Mouse (Mus musculus): ENCODE data around the gene Vmn1r9. TPM values are rescaled to one million over a fixed set of nuclear protein-coding genes. Genes with fewer than 3 reads are reported as not detected.
"Not testable (repeated sequence)": the region's sequence is repeated elsewhere in the genome, so short reads cannot be mapped to it uniquely, and the experiment has no call there.

Gene Vmn1r9
- not detected in 2 replicates for polyA plus RNA-seq (2015; fragmentation: Nextera tagmentation; extraction: Ambion mirVana)

DNA sequence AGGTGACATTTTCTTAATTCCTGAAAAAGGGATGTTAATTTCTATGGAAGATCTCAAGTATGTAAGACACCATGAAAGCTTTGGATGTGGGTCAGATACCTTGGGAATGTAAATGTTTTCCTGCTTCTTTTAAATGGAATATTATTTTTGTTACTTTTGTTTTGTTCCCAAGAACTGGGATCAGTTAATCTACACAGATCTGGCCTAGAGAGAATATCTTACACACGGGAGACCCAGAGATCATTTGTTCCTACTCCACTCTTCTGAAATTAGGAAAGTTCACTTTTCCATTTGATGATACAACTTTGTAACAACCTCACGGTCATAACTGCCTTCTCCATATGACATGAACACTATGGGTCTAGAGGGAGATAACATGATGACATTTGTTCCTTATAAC, at the start of gene Vmn1r9:
Gene Vmn1r9, plus strand, starts transcription at position 301 of the 400 bp plus-strand sequence.
- no peaks in the 10 kb centered on the region for H3K4me1 ChIP-seq (replicated peaks)
- H3K9ac ChIP-seq = no peak within 1 kb of the TSS
- no peak for ATAC-seq (ENCODE audit: low FRiP score)
- no peaks in the 10 kb centered on the region for H3K27me3 ChIP-seq
- no peaks in the 10 kb centered on the region for H3K9me3 ChIP-seq
- no peak within 1 kb of the TSS for H3K4me3 ChIP-seq
- H3K36me3 ChIP-seq = no peaks in the 10 kb centered on the region
- H3K27ac ChIP-seq = no peak within 1 kb of the TSS
- 91% methylated on average over 2 of the region's 2 CpGs for WGBS
- H3K4me2 ChIP-seq = no peak within 1 kb of the TSS

DNA sequence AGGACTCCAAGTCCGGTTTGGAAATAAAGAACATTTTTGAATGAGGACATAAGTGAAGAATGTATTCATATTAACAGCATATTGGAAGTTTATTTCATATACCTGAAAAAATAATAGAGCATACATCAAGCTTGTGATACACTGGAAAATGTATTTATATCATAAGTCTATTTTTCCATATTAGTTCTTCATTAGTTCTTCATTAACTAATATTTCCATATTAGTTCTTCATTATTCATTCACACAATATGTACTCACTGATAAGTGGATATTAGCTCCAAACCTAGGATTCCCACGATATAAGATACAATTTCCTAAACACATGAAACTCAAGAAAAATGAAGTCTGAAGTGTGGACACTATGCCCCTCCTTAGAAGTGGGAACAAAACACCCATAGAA, 41.4 kb upstream of the Vmn1r9 start, which contains the start of gene Vmn1r7:
Gene Vmn1r7, minus strand, starts transcription at position 101 of the 400 bp plus-strand sequence.
- H3K4me3 ChIP-seq; H3K27ac ChIP-seq; H3K36me3 ChIP-seq; H3K27me3 ChIP-seq; H3K9me3 ChIP-seq; ATAC-seq (ENCODE audit: low FRiP score); H3K9ac ChIP-seq; H3K4me2 ChIP-seq; H3K4me1 ChIP-seq (replicated peaks): not testable (repeated sequence)
- WGBS = 95% methylated on average over 2 of the region's 2 CpGs

DNA sequence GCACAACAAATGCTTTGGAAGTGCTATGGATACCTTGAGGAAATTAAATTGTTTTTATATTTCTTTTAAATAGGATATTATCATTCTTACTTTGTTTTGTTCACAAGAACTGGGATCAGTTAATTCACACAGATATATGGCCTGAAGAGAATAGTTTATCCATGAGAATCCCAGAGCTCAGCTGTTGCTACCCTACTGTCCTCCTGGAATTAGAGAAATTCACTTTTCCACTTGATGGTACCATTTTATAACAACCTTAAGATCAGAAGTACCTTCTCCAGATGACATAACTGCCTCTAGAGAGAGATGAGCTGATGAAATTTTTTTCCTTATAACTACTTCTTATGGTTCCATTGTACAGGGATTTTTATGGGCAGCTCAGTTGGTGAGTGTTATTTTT, 34.6 kb upstream of the Vmn1r9 start, which contains the start of gene Vmn1r8:
Gene Vmn1r8, plus strand, starts transcription at position 301 of the 400 bp plus-strand sequence.
- no peaks in the 10 kb centered on the region for H3K9me3 ChIP-seq
- H3K4me2 ChIP-seq = no peak within 1 kb of the TSS
- no peak within 1 kb of the TSS for H3K4me3 ChIP-seq
- no peak within 1 kb of the TSS for H3K9ac ChIP-seq
- no peak for ATAC-seq (ENCODE audit: low FRiP score)
- H3K27ac ChIP-seq = no peak within 1 kb of the TSS
- no peaks in the 10 kb centered on the region for H3K27me3 ChIP-seq
- H3K4me1 ChIP-seq (replicated peaks) = no peaks in the 10 kb centered on the region
- no peaks in the 10 kb centered on the region for H3K36me3 ChIP-seq

DNA sequence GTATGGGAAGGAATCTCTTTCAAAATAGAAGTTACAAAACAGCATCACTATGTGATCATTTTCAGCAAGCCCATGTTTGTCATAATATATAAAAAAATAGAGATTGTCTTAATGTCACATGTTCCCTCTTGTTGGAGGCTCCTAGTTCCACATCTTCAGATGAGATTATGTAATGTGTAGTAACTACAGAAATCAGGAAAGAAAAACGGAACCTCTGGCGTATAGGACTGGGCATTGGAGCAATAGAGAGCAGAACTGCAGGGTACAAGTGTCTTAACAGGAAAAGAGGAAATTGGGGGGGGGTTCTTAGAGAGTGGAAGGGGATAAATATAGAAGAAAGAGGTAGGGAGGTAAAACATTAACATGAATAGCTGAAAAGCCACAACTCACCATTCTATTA, 31.9 kb upstream of the Vmn1r9 start:
- H3K9me3 ChIP-seq = no peaks in the 10 kb centered on the region
- H3K9ac ChIP-seq = no peak overlapping the region
- H3K4me1 ChIP-seq (replicated peaks) = no peaks in the 10 kb centered on the region
- 89% methylated on average over 2 of the region's 2 CpGs for WGBS
- H3K4me2 ChIP-seq = no peak overlapping the region
- H3K4me3 ChIP-seq = no peak overlapping the region
- ATAC-seq (ENCODE audit: low FRiP score) = no peak
- no peaks in the 10 kb centered on the region for H3K36me3 ChIP-seq
- no peaks in the 10 kb centered on the region for H3K27me3 ChIP-seq
- no peak overlapping the region for H3K27ac ChIP-seq

DNA sequence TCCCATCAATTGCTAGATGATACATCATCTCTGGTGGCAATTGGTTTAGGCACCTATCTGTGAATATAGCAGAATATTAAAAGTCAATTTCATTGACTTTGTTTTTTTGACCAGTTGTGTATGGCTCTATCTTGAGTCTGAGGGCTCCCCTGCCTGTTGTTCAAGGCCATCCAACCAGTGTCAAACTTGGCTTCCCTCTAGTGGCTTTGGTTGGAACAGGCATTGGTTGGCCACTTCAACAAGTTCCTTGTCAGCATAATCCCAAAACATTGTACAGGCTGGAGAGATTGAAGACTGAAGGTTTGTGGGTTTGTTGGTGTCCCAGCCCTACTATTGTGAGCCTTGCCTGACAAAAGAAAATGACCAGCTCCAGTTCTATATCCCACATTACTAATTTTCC, 2.9 kb upstream of the Vmn1r9 start:
- no peaks in the 10 kb centered on the region for H3K4me1 ChIP-seq (replicated peaks)
- no peak overlapping the region for H3K27ac ChIP-seq
- H3K4me3 ChIP-seq = no peak overlapping the region
- ATAC-seq (ENCODE audit: low FRiP score) = no peak
- H3K36me3 ChIP-seq = no peaks in the 10 kb centered on the region
- H3K9ac ChIP-seq = no peak overlapping the region
- no peak overlapping the region for H3K4me2 ChIP-seq
- no peaks in the 10 kb centered on the region for H3K27me3 ChIP-seq
- H3K9me3 ChIP-seq = no peaks in the 10 kb centered on the region

DNA sequence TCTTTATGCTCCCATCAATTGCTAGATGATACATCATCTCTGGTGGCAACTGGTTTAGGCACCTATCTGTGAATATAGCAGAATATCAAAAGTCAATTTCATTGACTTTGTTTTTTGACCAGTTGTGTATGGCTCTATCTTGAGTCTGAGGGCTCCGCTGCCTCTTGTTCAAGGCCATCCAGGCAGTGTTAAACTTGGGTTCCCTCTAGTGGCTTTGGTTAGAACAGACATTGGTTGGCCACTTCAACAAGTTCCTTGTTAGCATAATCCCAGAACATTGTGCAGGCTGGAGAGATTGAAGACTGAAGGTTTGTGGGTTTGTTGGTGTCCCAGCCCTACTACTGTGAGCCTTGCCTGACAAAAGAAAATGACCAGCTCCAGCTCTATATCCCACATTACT, 39.8 kb downstream of the Vmn1r9 start:
- Histone ChIP-seq H3K4me1 (replicated peaks) (no peaks in the 10 kb centered on the region), H3K4me3 (no peak overlapping the region), H3K4me2 (no peak overlapping the region), H3K36me3 (no peaks in the 10 kb centered on the region), H3K27me3 (no peaks in the 10 kb centered on the region), H3K27ac (no peak overlapping the region), H3K9ac (no peak overlapping the region), H3K9me3 (no peaks in the 10 kb centered on the region)
- no peak for ATAC-seq (ENCODE audit: low FRiP score)
- 71% methylated on average over 1 of the region's 1 CpGs for WGBS

DNA sequence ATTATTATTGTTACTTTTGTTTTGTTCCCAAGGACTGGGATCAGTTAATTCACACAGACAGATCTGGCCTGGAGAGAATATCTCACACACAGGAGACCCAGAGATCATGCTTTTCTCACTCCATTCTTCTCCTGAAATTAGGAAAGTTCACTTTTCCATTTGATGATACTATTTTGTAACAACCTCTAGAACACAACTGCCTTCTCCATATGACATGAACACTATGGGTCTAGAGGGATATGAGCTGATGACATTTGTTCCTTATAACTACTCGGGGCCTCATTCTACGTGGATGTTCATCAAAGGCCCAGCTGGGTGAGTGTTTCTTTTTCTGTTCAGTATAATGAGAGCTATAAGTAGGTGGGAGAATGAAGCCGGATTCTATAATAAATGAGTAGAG, 42.6 kb downstream of the Vmn1r9 start, which contains the start of gene Vmn1r10:
Gene Vmn1r10, plus strand, starts transcription at position 301 of the 400 bp plus-strand sequence.
- H3K9me3 ChIP-seq = no peaks in the 10 kb centered on the region
- H3K27me3 ChIP-seq = no peaks in the 10 kb centered on the region
- no peak within 1 kb of the TSS for H3K4me3 ChIP-seq
- H3K27ac ChIP-seq = no peak within 1 kb of the TSS
- 92% methylated on average over 3 of the region's 3 CpGs for WGBS
- no peak within 1 kb of the TSS for H3K4me2 ChIP-seq
- no peak for ATAC-seq (ENCODE audit: low FRiP score)
- H3K4me1 ChIP-seq (replicated peaks) = no peaks in the 10 kb centered on the region
- H3K36me3 ChIP-seq = no peaks in the 10 kb centered on the region
- no peak within 1 kb of the TSS for H3K9ac ChIP-seq

Other genes with a start within 250 kb of the Vmn1r9 start
- 39.5 and 41.3 TPM in 2 replicates for gene Fkbp9, start 234.7 kb upstream of the Vmn1r9 start, polyA plus RNA-seq (2015; fragmentation: Nextera tagmentation; extraction: Ambion mirVana)
- 147 and 153 TPM in 2 replicates for gene Nt5c3, start 142.9 kb upstream of the Vmn1r9 start, polyA plus RNA-seq (2015; fragmentation: Nextera tagmentation; extraction: Ambion mirVana)
- 0.44 and 0.65 TPM in 2 replicates for gene Vmn1r4, start 142.8 kb upstream of the Vmn1r9 start, polyA plus RNA-seq (2015; fragmentation: Nextera tagmentation; extraction: Ambion mirVana)
- gene Vmn1r5, start 96.5 kb upstream of the Vmn1r9 start, polyA plus RNA-seq (2015; fragmentation: Nextera tagmentation; extraction: Ambion mirVana) = not detected in 2 replicates
- gene Vmn1r6, start 69.5 kb upstream of the Vmn1r9 start, polyA plus RNA-seq (2015; fragmentation: Nextera tagmentation; extraction: Ambion mirVana) = not detected in 2 replicates
- gene Vmn1r7, start 41.5 kb upstream of the Vmn1r9 start, polyA plus RNA-seq (2015; fragmentation: Nextera tagmentation; extraction: Ambion mirVana) = not detected in 2 replicates
- gene Vmn1r8, start 34.5 kb upstream of the Vmn1r9 start, polyA plus RNA-seq (2015; fragmentation: Nextera tagmentation; extraction: Ambion mirVana) = not detected in 2 replicates
- gene Vmn1r10, start 42.7 kb downstream of the Vmn1r9 start, polyA plus RNA-seq (2015; fragmentation: Nextera tagmentation; extraction: Ambion mirVana) = not detected in 2 replicates
- gene Vmn1r11, start 66.7 kb downstream of the Vmn1r9 start, polyA plus RNA-seq (2015; fragmentation: Nextera tagmentation; extraction: Ambion mirVana) = not detected in 2 replicates
- gene Vmn1r12, start 90.1 kb downstream of the Vmn1r9 start, polyA plus RNA-seq (2015; fragmentation: Nextera tagmentation; extraction: Ambion mirVana) = not detected in 2 replicates
- not detected in 2 replicates for gene Vmn1r13, start 136.5 kb downstream of the Vmn1r9 start, polyA plus RNA-seq (2015; fragmentation: Nextera tagmentation; extraction: Ambion mirVana)
- not detected in 2 replicates for gene Vmn1r14, start 164.9 kb downstream of the Vmn1r9 start, polyA plus RNA-seq (2015; fragmentation: Nextera tagmentation; extraction: Ambion mirVana)
- gene Vmn1r15, start 191.2 kb downstream of the Vmn1r9 start, polyA plus RNA-seq (2015; fragmentation: Nextera tagmentation; extraction: Ambion mirVana) = not detected in 2 replicates